Mouse (Mus musculus) granulocyte monocyte progenitor cell, adult 5-6 weeks (primary cell): ENCODE data around the gene Mafg. TPM values are rescaled to one million over a fixed set of nuclear protein-coding genes. Genes with fewer than 3 reads are reported as not detected.
A peak's percentile ranks its signal among the peaks of the same experiment; 100 is the strongest.

Experiments
- ATAC-seq: replicated peaks from 2 replicates; pipeline ENCODE4 v1.8.0; 2016; ENCODE audit warnings: mild to moderate bottlenecking, moderate TSS enrichment, inconsistent platforms; ENCODE audit not compliant: poor library complexity, severe bottlenecking
- total RNA-seq, 2 experiments: library from RNA; stranded (forward) in 1 of 2; stranded (reverse) in 1 of 2; fragments of 200-712, 200-1000 nt in 1 of 2; fragments of >200 nt in 1 of 2; fragmentation: Nextera tagmentation in 1 of 2; gene quantifications; 2 replicates each; pipeline ENCODE4 v1.2.3; 2014 to 2017

Gene Mafg
- total RNA-seq, 2 experiments from 2014 or later: 28.7 to 36.6 TPM

DNA sequence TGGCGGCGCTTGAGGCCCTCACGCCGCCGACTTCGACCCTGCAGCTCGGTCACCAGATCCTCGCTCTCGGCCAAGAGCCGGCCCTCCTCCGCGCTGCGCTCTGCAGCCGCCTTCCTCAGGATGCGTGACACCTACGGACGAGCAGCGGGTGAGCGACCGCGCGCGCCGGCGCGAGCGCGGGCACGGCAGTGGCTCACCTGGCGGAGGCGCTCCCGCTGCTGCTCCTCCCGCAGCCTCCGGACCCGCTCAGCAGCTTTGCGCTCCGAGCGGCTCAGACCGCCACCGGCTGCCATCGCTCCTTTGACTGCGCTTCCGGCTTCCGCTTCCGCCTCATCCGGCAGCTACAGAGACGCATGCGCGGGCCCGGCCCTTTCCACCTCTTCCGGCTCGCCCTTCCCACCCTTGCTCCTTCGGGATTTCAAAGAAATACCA, 8.7 kb downstream of the Mafg start:
- ATAC-seq: peak; percentile 28

DNA sequence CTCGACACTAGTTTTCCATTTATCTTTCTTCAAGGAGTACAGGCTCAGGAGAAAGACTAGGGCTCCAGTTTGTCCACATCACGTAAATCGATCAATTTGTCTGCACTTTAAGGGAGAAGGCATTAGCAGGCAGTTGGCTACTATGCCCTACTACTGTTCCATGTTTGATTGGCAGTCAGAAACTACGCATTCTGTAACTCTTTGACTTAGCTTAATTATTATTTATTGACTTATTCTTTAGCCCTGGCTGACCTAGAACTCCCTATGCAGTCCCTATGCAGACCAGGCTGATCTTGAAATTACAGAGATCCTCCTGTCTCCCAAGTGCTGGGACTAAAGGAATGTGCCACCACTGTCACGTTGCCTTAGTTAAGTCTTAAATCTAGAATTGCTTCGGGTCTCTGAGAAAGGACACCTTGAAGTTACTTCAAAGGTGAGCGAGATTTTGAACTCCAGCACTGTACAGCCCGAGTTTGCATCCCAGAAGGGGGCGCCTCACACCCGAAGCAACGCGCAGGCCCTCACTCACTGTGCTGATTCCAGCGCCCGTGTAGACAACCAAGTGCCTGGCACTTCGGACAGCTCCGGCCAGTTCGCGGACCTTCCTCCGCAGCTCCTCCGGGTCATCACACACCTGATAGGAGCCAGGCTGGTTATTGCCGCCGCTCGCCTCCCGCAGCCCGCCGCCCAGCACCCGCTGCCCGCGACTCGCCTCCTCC, 9.3 kb downstream of the Mafg start:
- 0 out of 2 replicates have a peak, but pooled peaks have one; percentile 18 for ATAC-seq

DNA sequence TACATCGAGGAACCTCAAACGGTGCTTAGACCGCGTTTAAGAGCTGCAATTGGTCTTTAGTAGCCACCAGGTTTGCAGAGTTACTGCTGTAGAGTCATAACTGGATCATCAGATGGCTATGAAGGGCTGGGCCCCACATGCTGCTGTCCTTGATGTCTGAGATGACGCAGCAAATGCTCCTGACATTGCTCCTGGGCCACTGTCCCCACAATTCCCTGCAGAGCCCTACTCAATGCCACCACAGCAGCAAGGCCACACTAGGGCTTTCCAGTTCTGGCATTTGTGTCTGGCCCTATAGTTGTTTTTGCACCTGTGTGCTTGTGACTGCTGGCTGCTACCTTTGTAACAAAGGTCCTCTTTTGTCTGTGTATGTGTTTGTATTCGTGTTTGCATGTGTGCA, 10.6 kb downstream of the Mafg start:
- no peak for ATAC-seq

DNA sequence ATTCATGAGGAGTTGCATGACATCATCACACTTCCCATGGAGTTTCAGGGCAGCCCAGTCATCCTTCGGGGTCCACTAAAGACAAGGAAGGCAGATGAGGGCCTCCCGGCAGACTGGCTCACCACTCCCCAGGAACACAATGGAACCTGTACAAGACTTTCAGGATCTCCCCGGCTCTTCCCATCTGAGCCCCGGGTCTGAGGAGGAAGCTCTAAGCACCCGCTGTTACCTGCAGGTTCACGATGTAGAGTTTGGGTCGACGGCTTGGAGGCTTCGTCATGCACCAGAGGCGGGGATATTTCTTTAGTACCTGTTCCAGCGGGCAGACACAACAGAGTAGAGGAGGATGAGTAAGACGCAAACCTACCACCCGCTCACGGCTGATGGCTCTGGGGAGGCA, 13.2 kb downstream of the Mafg start:
- ATAC-seq: no peak

DNA sequence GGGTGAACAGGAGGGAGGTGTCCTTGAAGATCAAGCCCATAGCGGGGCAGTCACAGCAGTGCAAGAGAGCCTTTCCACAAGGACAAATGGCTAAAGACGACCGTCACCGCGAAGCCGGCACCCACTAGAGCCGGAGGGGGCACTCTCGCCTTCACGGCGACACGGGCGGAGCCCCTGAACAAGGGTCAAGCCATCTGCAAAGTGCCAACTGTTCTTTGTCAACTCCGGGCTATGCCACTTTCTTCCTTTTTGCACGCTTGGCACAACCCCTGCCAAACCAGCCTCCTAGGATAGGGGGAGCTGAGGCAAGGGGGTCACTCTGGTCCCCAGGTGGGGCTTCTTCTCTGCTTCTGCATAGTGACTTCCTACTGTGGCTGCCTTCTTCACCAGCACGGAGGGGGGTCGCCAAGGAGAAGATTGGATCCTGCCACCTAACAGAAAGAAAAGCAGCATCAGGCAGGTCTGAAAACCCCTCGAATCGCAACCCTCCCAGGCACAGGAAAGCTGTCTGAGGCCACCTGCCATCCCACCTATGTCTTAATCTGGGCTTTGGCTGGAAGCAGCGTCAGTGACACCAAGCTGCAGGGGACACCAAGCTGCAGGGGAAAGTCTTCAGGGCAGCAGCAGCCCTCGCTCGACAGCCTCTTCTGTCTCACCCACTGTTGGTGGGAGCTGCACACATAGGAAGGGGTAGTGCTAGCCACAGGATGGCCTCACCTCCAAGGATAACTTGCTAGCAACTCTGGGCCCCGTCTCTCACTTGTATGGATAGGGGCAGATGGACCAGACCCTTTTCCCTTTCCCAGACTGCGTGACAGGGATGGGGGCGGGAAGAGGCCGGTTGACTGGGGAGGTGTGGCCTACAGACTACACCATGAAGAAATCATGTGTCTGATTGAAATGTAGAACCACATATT, 14.5 kb downstream of the Mafg start:
- no peak for ATAC-seq

DNA sequence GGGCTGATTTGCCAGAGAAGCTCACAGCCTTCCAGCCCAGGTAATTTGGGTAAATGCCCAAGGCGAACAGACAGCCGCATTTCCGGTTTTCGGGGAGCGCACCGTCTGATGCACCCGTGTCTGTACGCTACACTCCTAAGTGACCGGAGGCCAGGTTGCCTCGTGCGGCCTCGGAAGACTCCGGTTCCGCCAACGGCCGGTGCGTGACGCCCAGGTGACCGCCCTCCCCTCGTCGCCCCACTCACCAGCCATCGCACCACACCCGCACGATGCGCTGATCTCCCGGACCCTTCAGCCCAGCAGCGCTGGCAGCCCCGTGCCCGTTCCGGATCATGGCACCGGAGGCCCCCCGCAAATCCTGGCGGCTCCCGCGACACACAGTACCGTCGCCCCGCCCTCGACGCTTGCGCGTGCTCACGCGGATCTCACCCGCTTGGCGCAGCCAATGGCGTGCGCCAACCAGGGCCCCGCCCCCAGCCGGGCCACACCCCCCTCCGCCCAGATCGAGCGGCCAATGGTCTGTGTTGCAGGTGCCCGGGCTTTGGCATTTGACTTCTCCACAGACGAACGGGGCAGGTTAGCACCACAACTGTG, 15.8 kb downstream of the Mafg start, which contains the start of gene Pcyt2:
TSS of gene Pcyt2 (minus strand) at position 418 of the 594 bp plus-strand sequence.
- peak; percentile 94 for ATAC-seq

DNA sequence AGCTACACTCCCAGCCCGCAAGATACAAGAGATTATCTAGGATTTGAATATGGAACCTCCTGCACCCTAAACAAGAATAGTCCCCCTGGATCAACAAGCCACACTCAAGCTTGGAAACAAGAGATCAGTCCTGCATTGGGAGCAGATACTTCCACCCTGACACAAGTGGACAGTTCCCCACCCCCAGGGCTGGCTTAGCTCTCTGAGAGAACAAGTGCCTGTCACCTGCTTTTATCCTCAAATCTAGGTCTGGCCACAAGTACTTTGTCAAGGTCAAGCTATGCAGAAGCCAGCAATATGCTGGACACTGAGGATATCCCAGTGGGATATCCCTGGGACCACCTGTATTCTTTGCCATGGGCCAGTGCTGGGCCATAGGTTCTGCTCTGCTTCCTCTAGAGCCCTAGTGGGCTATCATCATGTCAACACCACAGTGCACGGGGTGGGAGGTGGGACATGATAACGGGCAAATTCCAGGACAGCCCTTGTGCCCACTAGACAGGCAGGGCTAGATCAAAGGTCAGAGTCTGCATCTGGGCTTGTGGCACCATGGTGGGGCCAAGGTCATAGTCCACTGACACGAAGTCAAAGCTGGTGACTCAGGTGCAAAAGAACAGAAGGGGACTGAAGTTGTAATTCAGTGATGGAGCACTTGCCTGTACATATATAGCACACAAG, 16.6 kb downstream of the Mafg start:
- ATAC-seq: no peak

DNA sequence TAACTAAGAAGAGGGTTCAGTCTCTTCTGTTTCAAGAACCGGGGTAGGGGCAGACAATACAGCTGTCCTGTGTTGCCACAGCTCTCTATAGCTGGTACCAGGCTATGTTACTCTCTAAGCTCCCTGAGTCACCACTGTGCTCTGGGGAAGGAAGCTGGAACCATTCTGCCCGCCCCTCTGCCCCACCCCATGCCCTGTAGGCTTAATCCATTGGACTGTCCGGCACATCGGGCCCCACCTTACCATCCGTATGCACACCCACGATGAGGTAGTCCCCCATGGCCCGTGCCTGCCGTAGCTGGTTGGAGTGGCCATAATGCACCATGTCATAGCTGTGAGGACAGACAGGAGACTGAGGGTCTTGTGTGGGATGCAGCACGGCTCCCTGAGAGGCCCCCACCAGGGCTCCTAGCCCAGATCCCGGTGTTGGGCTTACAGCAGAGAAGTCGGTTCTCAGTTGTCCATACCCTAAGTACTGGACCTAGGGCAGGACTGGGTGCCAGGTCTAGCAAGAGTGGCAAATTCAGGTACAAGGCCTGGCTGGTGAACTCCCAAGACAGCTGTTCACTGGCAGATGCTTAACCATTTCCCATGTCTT, 17.7 kb downstream of the Mafg start:
- no peak for ATAC-seq

DNA sequence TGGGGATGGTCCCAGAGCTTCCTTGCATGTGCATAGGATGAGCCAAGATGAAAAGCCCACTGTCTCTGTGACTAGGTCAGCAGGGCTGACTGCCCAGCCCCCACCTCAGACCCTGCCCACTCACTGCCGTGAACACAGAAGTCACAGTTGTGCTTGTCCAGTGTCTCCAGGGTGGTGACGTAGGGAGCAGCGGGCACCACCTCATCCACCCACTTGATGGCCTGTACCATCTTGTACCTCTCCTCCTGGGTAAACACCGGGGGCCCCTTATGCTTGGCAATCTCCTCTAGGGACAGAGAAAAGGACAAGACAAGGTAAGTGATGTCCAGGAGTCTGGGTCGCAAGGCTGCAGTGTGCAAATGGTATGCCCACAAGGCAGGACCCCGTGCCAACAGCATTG, 18.2 kb downstream of the Mafg start:
- no peak for ATAC-seq

DNA sequence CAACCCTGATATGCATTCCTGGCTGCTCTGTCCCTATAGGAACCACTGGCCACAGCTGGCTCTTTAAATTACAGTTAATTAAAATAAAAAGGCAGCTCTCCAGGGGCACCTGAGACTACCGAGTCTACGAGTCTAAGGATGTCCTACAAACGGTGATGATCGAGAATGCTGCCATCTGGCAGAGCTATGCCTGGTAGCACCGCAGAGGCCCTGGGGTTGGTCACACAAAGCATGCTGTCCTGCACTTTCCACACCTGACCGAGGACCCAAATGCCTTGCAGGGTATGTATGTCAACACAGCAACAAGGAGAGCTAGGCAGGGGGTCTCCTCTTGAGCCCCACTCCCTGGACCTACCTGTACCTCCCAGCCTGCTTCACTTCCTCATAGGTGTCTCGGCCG, 19.4 kb downstream of the Mafg start:
- no peak for ATAC-seq

DNA sequence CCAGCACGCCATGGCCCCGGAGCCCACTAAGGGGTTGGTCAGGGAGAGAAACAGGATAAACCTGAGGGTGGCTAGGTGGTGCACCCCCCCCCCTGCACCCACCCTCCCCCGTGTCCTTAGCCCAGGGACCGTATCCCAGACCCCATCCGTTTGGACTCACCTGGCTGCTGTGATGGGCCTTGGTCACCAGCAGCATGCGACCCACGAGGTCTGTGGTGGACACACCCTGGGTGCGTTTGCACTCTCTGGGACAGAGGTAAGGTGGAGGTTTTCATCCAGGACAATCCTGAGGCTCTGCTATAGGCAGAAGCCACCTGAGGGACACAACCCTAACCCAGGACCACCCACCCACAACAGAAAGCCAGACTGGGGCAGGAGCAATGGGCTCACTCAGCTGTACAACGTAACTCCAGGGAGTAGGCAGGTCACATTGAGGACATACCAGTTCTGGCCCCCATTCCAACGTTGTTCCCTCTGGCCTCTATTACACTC, 19.9 kb downstream of the Mafg start:
- ATAC-seq: no peak

DNA sequence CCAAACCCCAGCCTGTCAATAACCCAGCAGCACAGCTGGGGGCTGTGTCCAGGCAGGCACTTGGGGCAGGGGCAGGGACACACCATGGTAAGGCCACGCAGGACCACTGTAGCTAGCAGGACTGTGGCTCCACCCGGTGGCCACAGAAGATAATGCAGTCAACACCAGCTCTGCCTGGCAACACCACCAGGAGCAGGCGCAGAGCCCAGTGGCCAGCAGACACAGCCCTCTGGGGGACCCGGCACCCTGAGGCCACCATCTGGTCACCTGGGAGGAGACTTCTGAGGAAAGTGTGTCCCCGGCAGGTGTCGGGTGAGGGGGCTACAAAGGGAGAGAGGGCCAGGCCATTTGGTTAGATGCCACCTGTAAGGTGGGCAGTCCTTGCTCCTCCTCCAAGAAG, 20.6 kb downstream of the Mafg start:
- peak; percentile 67 for ATAC-seq

DNA sequence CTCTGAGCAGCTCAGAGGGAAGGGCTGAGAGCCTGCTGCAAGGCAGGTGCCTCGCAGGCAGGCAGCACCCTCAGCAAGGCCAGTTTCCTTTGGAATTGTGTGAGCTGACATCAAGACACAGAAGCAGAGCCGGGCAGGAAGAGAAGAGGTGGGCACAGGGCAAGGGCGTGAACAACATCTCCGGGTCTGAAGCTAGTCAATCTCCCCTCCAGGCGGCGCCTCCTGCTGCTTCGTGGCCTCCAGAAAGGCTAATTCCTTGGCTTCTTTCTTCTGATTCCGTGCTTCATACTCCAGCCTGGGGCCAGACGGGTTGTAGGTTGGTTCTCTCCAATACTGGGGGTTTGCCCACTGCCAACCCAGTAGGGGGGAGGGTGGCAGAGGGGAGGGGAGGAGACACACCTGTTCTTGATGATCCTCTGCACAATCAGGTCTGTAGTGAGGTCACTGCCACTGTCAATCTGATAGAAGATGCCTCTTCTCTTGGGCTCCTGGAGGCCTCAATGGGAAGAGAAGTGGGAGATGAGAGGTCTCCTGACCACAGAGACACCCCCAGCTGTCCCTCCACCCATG, 22.8 kb downstream of the Mafg start:
- ATAC-seq: no peak

DNA sequence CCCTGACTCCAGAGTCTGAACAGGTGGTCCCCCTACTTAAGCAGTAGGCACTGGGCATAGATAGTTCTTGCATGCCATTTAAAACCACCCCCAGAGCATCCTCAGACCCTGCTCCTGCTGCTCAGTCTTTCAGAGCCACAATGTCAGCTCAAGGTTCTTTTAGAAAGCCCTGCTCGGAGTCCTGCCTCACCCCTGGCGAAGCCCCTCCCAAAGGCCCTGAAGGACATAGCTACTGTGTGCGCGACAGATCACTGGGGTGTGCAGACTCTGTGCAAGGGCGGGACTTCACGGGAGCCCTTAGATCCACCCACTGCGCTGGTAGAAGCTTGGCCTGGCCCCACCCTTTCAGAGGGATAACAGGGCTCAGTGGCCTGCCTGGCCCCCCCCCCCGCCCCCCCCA, 24.1 kb downstream of the Mafg start:
- no peak for ATAC-seq

DNA sequence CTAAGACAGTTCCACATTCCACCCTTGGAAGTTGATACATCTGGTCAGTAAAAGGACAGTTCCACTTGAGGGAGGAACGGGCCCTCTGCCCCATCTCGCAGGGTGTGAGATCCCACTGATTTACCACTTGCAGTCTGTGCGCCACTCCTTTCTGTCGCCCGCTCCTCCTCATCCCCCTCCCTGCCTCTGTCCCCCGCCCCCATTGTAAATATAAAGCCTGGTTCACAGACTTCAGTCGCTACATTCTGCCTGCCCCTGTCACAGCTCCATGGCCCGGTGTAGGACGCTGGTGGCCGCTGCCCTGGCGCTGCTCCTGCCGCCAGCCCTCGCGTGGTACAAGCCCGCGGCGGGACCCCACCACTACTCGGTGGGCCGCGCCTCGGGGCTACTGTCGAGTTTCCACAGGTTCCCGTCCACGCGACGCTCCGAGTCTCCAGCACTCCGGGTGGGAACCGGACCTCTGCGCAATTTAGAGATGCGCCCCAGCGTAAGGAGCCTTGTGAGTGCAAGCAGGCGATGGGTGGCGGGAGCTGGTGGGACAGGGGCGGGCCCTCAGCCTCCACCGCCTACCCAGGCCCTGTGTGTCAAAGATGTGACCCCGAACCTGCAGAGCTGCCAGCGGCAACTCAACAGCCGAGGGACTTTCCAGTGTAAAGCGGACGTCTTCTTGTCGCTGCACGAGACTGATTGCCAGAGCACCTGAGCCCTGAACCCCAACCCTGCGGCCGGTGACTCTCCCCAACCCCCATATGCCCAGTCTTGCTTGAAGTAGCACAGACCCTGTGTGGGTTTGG, 25.0 kb downstream of the Mafg start, which contains the start of gene Npb:
TSS of gene Npb (plus strand) at position 237 of the 794 bp plus-strand sequence.
- ATAC-seq: no peak

DNA sequence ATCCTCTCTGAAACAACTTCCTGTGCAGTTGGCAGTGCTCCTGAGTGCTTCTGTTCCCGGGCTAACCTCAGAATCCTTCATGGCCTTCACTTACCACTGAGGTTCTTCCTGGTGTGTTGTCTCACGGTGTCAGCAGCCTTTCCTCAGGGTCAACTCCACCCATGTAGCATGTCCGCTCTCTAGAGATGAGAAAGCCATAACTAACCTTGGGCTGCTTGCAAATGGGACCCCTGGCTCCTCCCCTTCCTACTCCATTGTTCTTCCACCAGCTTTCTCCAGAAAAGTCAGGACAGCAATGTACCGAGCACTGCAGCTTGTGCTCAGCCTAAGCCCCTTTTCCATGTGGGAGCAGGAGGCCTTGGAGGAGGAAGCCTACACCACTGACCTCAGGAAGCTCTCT, 26.6 kb downstream of the Mafg start:
- ATAC-seq: no peak

DNA sequence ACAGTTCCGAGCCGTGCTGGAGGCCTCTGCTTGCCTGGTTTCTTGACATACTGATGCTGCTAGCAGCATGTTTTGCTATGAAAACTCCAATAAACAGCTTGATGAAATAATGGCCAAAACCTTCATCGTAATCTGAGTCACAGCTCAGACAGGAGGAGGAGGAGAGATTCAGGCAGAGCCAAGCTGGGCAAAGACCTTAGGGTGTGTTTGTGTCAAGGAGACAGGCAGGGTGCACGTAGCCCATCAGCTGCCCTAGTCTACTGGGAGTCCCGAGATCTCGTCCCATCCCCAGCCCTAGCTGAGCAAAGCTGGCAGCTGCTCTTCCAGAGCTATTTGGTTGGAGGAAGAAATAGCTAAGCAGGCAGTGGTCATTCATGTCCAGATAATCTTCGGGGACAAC, 27.7 kb downstream of the Mafg start:
- ATAC-seq: no peak

DNA sequence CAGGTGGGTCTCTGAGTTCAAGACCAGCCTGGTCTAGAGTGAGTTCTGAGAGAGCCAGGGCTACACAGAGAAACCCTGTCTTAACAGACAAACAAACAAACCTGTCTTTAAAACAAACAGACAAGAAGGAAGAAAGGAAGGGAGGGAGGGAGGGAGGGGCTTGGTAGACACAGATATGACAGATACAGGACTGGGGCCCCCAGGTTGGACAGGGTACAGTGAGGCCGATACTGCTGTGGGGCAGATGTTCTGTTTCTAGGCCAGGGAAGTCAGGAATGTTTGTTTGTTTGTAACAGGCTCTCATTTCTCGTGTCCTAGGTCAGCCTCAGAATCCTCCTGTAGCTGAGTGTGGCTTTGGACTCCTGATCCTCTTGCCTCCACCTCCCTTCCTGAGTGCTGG, 29.9 kb downstream of the Mafg start:
- no peak for ATAC-seq

DNA sequence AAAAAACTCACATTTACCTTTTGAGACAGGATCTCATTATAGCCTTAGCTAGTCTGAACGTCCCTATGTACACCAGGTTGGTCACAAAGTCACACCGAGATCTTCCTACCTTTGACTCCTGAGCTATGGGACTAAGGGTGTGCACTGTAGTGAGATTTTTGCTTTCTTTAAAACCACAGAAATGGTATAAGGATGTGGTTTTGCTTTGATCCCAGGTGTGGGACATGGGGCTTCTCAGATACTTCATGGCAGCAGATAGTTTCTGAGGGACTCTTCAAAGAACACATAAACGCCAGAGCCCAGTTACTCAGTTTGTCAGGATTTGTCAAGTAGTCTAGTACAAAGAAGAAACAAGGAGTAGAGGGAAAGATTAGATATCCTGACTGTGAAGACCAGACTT, 32.7 kb downstream of the Mafg start:
- no peak for ATAC-seq
